In genomic region chr5:65063266-65063665, GRCm38 (mm10) we compare ENCODE assay signal across 12 mouse cellular contexts.
"Had no signal": no experiment of that assay in that cellular context is flagged by ENCODE, and none has a peak within 500 bp of the region (broad histone marks: within the 10 kb centered on the region; RNA-seq: fewer than 3 reads in every experiment).

No protein-coding gene starts in this region.

- DNase-seq: retina, postnatal 1 day; right cerebral cortex, adult 18-20 months; right cerebral cortex, postnatal 14 days; right cerebral cortex, postnatal 25 days; right cerebral cortex, postnatal 4 days; spleen, adult 18-20 months; thymus, adult 18-20 months; thymus, adult 2 months; thymus, postnatal 14 days; thymus, postnatal 25 days; thymus, postnatal 36 days; thymus, postnatal 4 days had no signal
